Mouse (Mus musculus): ENCODE results near the gene Gm6899. TPM values are rescaled to one million over a fixed set of nuclear protein-coding genes. Genes with fewer than 3 reads are reported as not detected.

The Gm6899 gene
- not detected in 2 replicates for polyA plus RNA-seq (2014; fragmentation: Nextera tagmentation; extraction: Ambion mirVana)

GRCm38 (mm10) chr11:26593061-26594059, at the start of gene Gm6899, which contains the start of gene Vrk2:
Gene Gm6899 (plus strand): TSS chr11:26593241.
Gene Vrk2 (minus strand): TSS chr11:26593999.
- Histone ChIP-seq H3K9ac (ENCODE audit: low read length) (peak within 1 kb of the TSS; percentile 87), H3K27me3 (ENCODE audit: control insufficient read depth, insufficient read depth, low read length) (no peaks in the 10 kb centered on the region), H3K9me3 (ENCODE audit: control insufficient read depth, low read length) (no peaks in the 10 kb centered on the region), H3K4me3 (ENCODE audit: control insufficient read depth in 1 of 2, insufficient read depth in 1 of 2, low read depth in 1 of 2, low read length in 2 of 2) (peak within 1 kb of the TSS; percentile 69 to 80), H3K36me3 (ENCODE audit: control insufficient read depth, insufficient read depth, low read length) (peaks cover 4% of the 10 kb centered on the region; the same call in 1 of the 2 replicates), H3K4me2 (ENCODE audit: low read length) (peak within 1 kb of the TSS; percentile 77), H3K4me1 (ENCODE audit: control insufficient read depth in 2 of 2, insufficient read depth in 2 of 2, low read length in 2 of 2) (peaks cover 3 to 7% of the 10 kb centered on the region in 2 experiments; a peak in 3 of 4 replicates), H3K27ac (replicated peaks in 1 of 2; ENCODE audit: control insufficient read depth in 1 of 2, insufficient read depth in 1 of 2, low read depth in 2 of 2, low read length in 2 of 2) (peak within 1 kb of the TSS; percentile 70 to 85)
- ATAC-seq (ENCODE audit: insufficient number of reproducible peaks, insufficient read depth, low FRiP score, low read depth): peak; percentile 99
- WGBS: under 1% methylated on average over 59 of the region's 60 CpGs

- no peaks in the 10 kb centered on the region for H3K9me3 ChIP-seq (ENCODE audit: control insufficient read depth, low read length)
- WGBS: 73% methylated on average over 3 of the region's 3 CpGs
- no peak for ATAC-seq (ENCODE audit: insufficient number of reproducible peaks, insufficient read depth, low FRiP score, low read depth)
- no peaks in the 10 kb centered on the region for H3K36me3 ChIP-seq (ENCODE audit: control insufficient read depth, insufficient read depth, low read length)
- H3K9ac ChIP-seq (ENCODE audit: low read length): no peak overlapping the region
- H3K27ac ChIP-seq (replicated peaks in 1 of 2; ENCODE audit: control insufficient read depth in 1 of 2, insufficient read depth in 1 of 2, low read depth in 2 of 2, low read length in 2 of 2): no peak overlapping the region
- no peaks in the 10 kb centered on the region for H3K27me3 ChIP-seq (ENCODE audit: control insufficient read depth, insufficient read depth, low read length)
- H3K4me2 ChIP-seq (ENCODE audit: low read length): no peak overlapping the region
- no peaks in the 10 kb centered on the region for H3K4me1 ChIP-seq (ENCODE audit: control insufficient read depth in 2 of 2, insufficient read depth in 2 of 2, low read length in 2 of 2)
- no peak overlapping the region for H3K4me3 ChIP-seq (ENCODE audit: control insufficient read depth in 1 of 2, insufficient read depth in 1 of 2, low read depth in 1 of 2, low read length in 2 of 2)
Observed at GRCm38 (mm10) chr11:26551551-26551950, 41.5 kb upstream of the Gm6899 start.

- Histone ChIP-seq H3K4me1 (ENCODE audit: control insufficient read depth in 2 of 2, insufficient read depth in 2 of 2, low read length in 2 of 2) (peaks cover 4 to 8% of the 10 kb centered on the region in 2 experiments), H3K27ac (replicated peaks in 1 of 2; ENCODE audit: control insufficient read depth in 1 of 2, insufficient read depth in 1 of 2, low read depth in 2 of 2, low read length in 2 of 2) (no peak overlapping the region), H3K4me3 (ENCODE audit: control insufficient read depth in 1 of 2, insufficient read depth in 1 of 2, low read depth in 1 of 2, low read length in 2 of 2) (no peak overlapping the region), H3K9ac (ENCODE audit: low read length) (no peak overlapping the region), H3K27me3 (ENCODE audit: control insufficient read depth, insufficient read depth, low read length) (no peaks in the 10 kb centered on the region), H3K4me2 (ENCODE audit: low read length) (no peak overlapping the region), H3K9me3 (ENCODE audit: control insufficient read depth, low read length) (no peaks in the 10 kb centered on the region), H3K36me3 (ENCODE audit: control insufficient read depth, insufficient read depth, low read length) (peaks cover 4% of the 10 kb centered on the region; the same call in 1 of the 2 replicates)
- WGBS: 83% methylated on average over 17 of the region's 17 CpGs
- ATAC-seq (ENCODE audit: insufficient number of reproducible peaks, insufficient read depth, low FRiP score, low read depth): no peak
Observed at GRCm38 (mm10) chr11:26585409-26586366, 7.4 kb upstream of the Gm6899 start.

- Histone ChIP-seq H3K9me3 (ENCODE audit: control insufficient read depth, low read length) (no peaks in the 10 kb centered on the region), H3K4me2 (ENCODE audit: low read length) (no peak overlapping the region), H3K36me3 (ENCODE audit: control insufficient read depth, insufficient read depth, low read length) (peaks cover 4% of the 10 kb centered on the region; the same call in 1 of the 2 replicates), H3K4me3 (ENCODE audit: control insufficient read depth in 1 of 2, insufficient read depth in 1 of 2, low read depth in 1 of 2, low read length in 2 of 2) (no peak overlapping the region), H3K4me1 (ENCODE audit: control insufficient read depth in 2 of 2, insufficient read depth in 2 of 2, low read length in 2 of 2) (peaks cover 4 to 8% of the 10 kb centered on the region in 2 experiments), H3K9ac (ENCODE audit: low read length) (no peak overlapping the region), H3K27ac (replicated peaks in 1 of 2; ENCODE audit: control insufficient read depth in 1 of 2, insufficient read depth in 1 of 2, low read depth in 2 of 2, low read length in 2 of 2) (no peak overlapping the region), H3K27me3 (ENCODE audit: control insufficient read depth, insufficient read depth, low read length) (no peaks in the 10 kb centered on the region)
- 70% methylated on average over 6 of the region's 6 CpGs for WGBS
- no peak for ATAC-seq (ENCODE audit: insufficient number of reproducible peaks, insufficient read depth, low FRiP score, low read depth)
Observed at GRCm38 (mm10) chr11:26586367-26587183, 6.5 kb upstream of the Gm6899 start.

GRCm38 (mm10) chr11:26587184-26587524, 5.9 kb upstream of the Gm6899 start:
- H3K36me3 ChIP-seq (ENCODE audit: control insufficient read depth, insufficient read depth, low read length): peaks cover 4% of the 10 kb centered on the region; the same call in 1 of the 2 replicates
- H3K4me1 ChIP-seq (ENCODE audit: control insufficient read depth in 2 of 2, insufficient read depth in 2 of 2, low read length in 2 of 2): peaks cover 4 to 8% of the 10 kb centered on the region in 2 experiments
- ATAC-seq (ENCODE audit: insufficient number of reproducible peaks, insufficient read depth, low FRiP score, low read depth): no peak; the same call in 1 of the 2 replicates
- H3K9ac ChIP-seq (ENCODE audit: low read length): no peak overlapping the region
- no peak overlapping the region for H3K27ac ChIP-seq (replicated peaks in 1 of 2; ENCODE audit: control insufficient read depth in 1 of 2, insufficient read depth in 1 of 2, low read depth in 2 of 2, low read length in 2 of 2)
- no peak overlapping the region for H3K4me2 ChIP-seq (ENCODE audit: low read length)
- H3K9me3 ChIP-seq (ENCODE audit: control insufficient read depth, low read length): no peaks in the 10 kb centered on the region
- H3K4me3 ChIP-seq (ENCODE audit: control insufficient read depth in 1 of 2, insufficient read depth in 1 of 2, low read depth in 1 of 2, low read length in 2 of 2): no peak overlapping the region
- H3K27me3 ChIP-seq (ENCODE audit: control insufficient read depth, insufficient read depth, low read length): no peaks in the 10 kb centered on the region
- 90% methylated on average over 1 of the region's 1 CpGs for WGBS

GRCm38 (mm10) chr11:26592395-26593053, 517 bp upstream of the Gm6899 start:
- ATAC-seq (ENCODE audit: insufficient number of reproducible peaks, insufficient read depth, low FRiP score, low read depth): no peak
- Histone ChIP-seq H3K9me3 (ENCODE audit: control insufficient read depth, low read length) (no peaks in the 10 kb centered on the region), H3K4me2 (ENCODE audit: low read length) (peak overlapping the region; percentile 77), H3K9ac (ENCODE audit: low read length) (peak overlapping the region; percentile 87), H3K4me1 (ENCODE audit: control insufficient read depth in 2 of 2, insufficient read depth in 2 of 2, low read length in 2 of 2) (peaks cover 3 to 7% of the 10 kb centered on the region in 2 experiments; a peak in 3 of 4 replicates), H3K27me3 (ENCODE audit: control insufficient read depth, insufficient read depth, low read length) (no peaks in the 10 kb centered on the region), H3K27ac (replicated peaks in 1 of 2; ENCODE audit: control insufficient read depth in 1 of 2, insufficient read depth in 1 of 2, low read depth in 2 of 2, low read length in 2 of 2) (peak overlapping the region; percentile 70 to 85), H3K4me3 (ENCODE audit: control insufficient read depth in 1 of 2, insufficient read depth in 1 of 2, low read depth in 1 of 2, low read length in 2 of 2) (peak overlapping the region; percentile 69 to 80), H3K36me3 (ENCODE audit: control insufficient read depth, insufficient read depth, low read length) (peaks cover 4% of the 10 kb centered on the region; the same call in 1 of the 2 replicates)
- 24% methylated on average over 6 of the region's 6 CpGs for WGBS

All from heart, embryonic 14.5 days (tissue).